25 mouse cellular contexts compared by ENCODE assay signal in genomic region chr8:122875186-122875585, GRCm38 (mm10). TPM values are rescaled to one million over a fixed set of nuclear protein-coding genes. Genes with fewer than 3 reads are reported as not detected.
DNase-seq lines count a peak whose midpoint lies in the region; ATAC-seq and TF ChIP-seq lines count a peak whose summit lies in the region.
"Had no signal": no experiment of that assay in that cellular context is flagged by ENCODE, and none has a peak within 500 bp of the region (broad histone marks: within the 10 kb centered on the region; RNA-seq: fewer than 3 reads in every experiment).

No protein-coding gene starts in this region.

- WGBS in limb, embryonic 12.5 days: 33% methylated on average over 5 of the region's 5 CpGs
- WGBS in lung, postnatal 0 days: 63% methylated on average over 5 of the region's 5 CpGs

- H3K27ac ChIP-seq in limb, embryonic 12.5 days: no peak overlapping the region
- H3K27ac ChIP-seq in lung, postnatal 0 days (ENCODE audit: low read length): no peak overlapping the region
- H3K27ac ChIP-seq: forebrain, embryonic 12.5 days; gastrocnemius, adult 2 months; heart, embryonic 13.5 days; hindbrain, embryonic 13.5 days; hindbrain, postnatal 0 days; intestine, embryonic 15.5 days had no signal

- no peaks in the 10 kb centered on the region for H3K36me3 ChIP-seq in limb, embryonic 12.5 days
- H3K36me3 ChIP-seq in lung, postnatal 0 days (ENCODE audit: insufficient read depth, low read length): no peaks in the 10 kb centered on the region
- H3K36me3 ChIP-seq: forebrain, embryonic 12.5 days; heart, embryonic 13.5 days; hindbrain, embryonic 13.5 days; intestine, embryonic 15.5 days had no signal

- H3K4me1 ChIP-seq in limb, embryonic 12.5 days (replicated peaks): peaks cover 13% of the 10 kb centered on the region
- H3K4me1 ChIP-seq in lung, postnatal 0 days (ENCODE audit: insufficient read depth, low read depth, low read length): no peaks in the 10 kb centered on the region

- DNase-seq in embryo, embryonic 10 days (ENCODE audit: low spot score): peak; percentile 65
- DNase-seq in embryo, embryonic 9.5 days (ENCODE audit: extremely low spot score): no peak
- DNase-seq in embryo, embryonic 11.5 days (ENCODE audit: low read depth, low spot score): peak; percentile 23
- DNase-seq in forelimb bud, embryonic 11.5 days (ENCODE audit: low read depth, low spot score): peak; percentile 61
- DNase-seq in lung, postnatal 0 days (ENCODE audit: low spot score): no peak
- DNase-seq in cerebellum, adult 8-10 months: no peak
- no peak for DNase-seq in urinary bladder, adult 18-20 months (ENCODE audit: low spot score in 2 of 2)
- DNase-seq: adrenal gland, postnatal 10 days; B cell, adult 2 months; cerebellum, adult 11 months; cerebellum, adult 9-10 months; cerebellum, postnatal 25 days; forebrain, postnatal 0 days; gastrocnemius, adult 2 months; gastrocnemius, postnatal 25 days; heart, postnatal 36 days had no signal

- peak overlapping the region; percentile 18; the same call in 1 of the 2 replicates for H3K9ac ChIP-seq in limb, embryonic 12.5 days (replicated peaks)
- no peak overlapping the region for H3K9ac ChIP-seq in lung, postnatal 0 days (replicated peaks; ENCODE audit: low read depth)
- H3K9ac ChIP-seq: forebrain, embryonic 12.5 days; forebrain, postnatal 0 days; heart, embryonic 13.5 days; hindbrain, embryonic 13.5 days; intestine, embryonic 15.5 days had no signal

- no peak for ATAC-seq in limb, embryonic 12.5 days (ENCODE audit: insufficient number of reproducible peaks, insufficient read depth, low FRiP score, low TSS enrichment, low read depth)
- ATAC-seq in lung, postnatal 0 days: no peak
- ATAC-seq: CD4-positive, CD25-positive, alpha-beta regulatory T cell, adult 4 months; forebrain, postnatal 0 days; hindbrain, postnatal 0 days; intestine, embryonic 15.5 days had no signal

- no peaks in the 10 kb centered on the region for H3K27me3 ChIP-seq in limb, embryonic 12.5 days
- no peaks in the 10 kb centered on the region for H3K27me3 ChIP-seq in lung, postnatal 0 days (replicated peaks; ENCODE audit: insufficient read depth, low read length)
- H3K27me3 ChIP-seq: intestine, embryonic 15.5 days had no signal

- no peak for TF ChIP-seq CTCF in lung, postnatal 0 days (IDR thresholded peaks at IDR 0.05)

- no peak overlapping the region for H3K4me2 ChIP-seq in limb, embryonic 12.5 days
- H3K4me2 ChIP-seq in lung, postnatal 0 days (replicated peaks; ENCODE audit: low read depth, low read length): no peak overlapping the region
- H3K4me2 ChIP-seq: forebrain, embryonic 12.5 days; heart, embryonic 13.5 days; hindbrain, embryonic 13.5 days; intestine, embryonic 15.5 days had no signal

- H3K9me3 ChIP-seq in limb, embryonic 12.5 days: no peaks in the 10 kb centered on the region
- H3K9me3 ChIP-seq in lung, postnatal 0 days (ENCODE audit: low read length): no peaks in the 10 kb centered on the region
- H3K9me3 ChIP-seq: forebrain, embryonic 12.5 days; G1E; heart, embryonic 13.5 days; hindbrain, embryonic 13.5 days; intestine, embryonic 15.5 days had no signal

- TF ChIP-seq EP300 in lung, postnatal 0 days (IDR thresholded peaks at IDR 0.05): no peak

- H3K4me3 ChIP-seq in limb, embryonic 12.5 days (replicated peaks): no peak overlapping the region
- H3K4me3 ChIP-seq in lung, postnatal 0 days (ENCODE audit: low read depth, low read length): no peak overlapping the region
- H3K4me3 ChIP-seq: forebrain, embryonic 12.5 days; gastrocnemius, adult 2 months; heart, embryonic 13.5 days; hindbrain, embryonic 13.5 days; intestine, embryonic 15.5 days had no signal

RNA-seq across cellular contexts. Expression of gene Cdh15, which starts 27.4 kb away (rescaled TPM):
- polyA plus RNA-seq in limb, embryonic 12.5 days (2016; fragmentation: Nextera tagmentation; extraction: Ambion mirVana): 18.3 and 20.6 TPM in 2 replicates
- polyA plus RNA-seq in lung, postnatal 0 days (2015; fragmentation: Nextera tagmentation; extraction: Ambion mirVana): 0.10 TPM in 1 of 2 replicates, not detected in the other
- polyA plus RNA-seq: G1E; heart, postnatal 0 days had no signal

Comparison
In these comparisons a context has a peak if more than half of its experiments do, and no peak if none do; other contexts are left out.
1. DNase-seq: peak in embryo, embryonic 10 days (single experiment), embryo, embryonic 11.5 days (single experiment) and forelimb bud, embryonic 11.5 days (single experiment); none in embryo, embryonic 9.5 days (single experiment), lung, postnatal 0 days (single experiment), cerebellum, adult 8-10 months (single experiment) and urinary bladder, adult 18-20 months (0 of 2).
2. RNA of gene Cdh15, which starts 27.4 kb away (polyA plus RNA-seq): 18.3 to 20.6 TPM in limb, embryonic 12.5 days; 0.10 TPM in lung, postnatal 0 days; every median in the first group is over 10 times any median in the second.